Mouse (Mus musculus) ES-E14 (cell line): Measurements from ENCODE around the gene Sec13.

Experiments
- CHD2 ChIP-seq: IDR thresholded peaks from 2 replicates; pipeline ENCODE4 v1.6.1; 2014; ENCODE audit warnings: mild to moderate bottlenecking, low read depth, low read length, inconsistent platforms
- HCFC1 ChIP-seq: IDR thresholded peaks from 2 replicates; pipeline ENCODE4 v1.6.1; 2012; ENCODE audit warnings: low read length, inconsistent platforms, borderline replicate concordance; ENCODE audit not compliant: insufficient read depth
- MAFK ChIP-seq: IDR thresholded peaks from 2 replicates; pipeline ENCODE4 v1.6.1; 2014; ENCODE audit warnings: mild to moderate bottlenecking, low read depth, low read length, inconsistent platforms; ENCODE audit not compliant: insufficient read depth
- ZC3H11A ChIP-seq: IDR thresholded peaks from 2 replicates; pipeline ENCODE4 v1.6.1; 2012; ENCODE audit warnings: low read depth, mild to moderate bottlenecking, inconsistent platforms, low read length, borderline replicate concordance

DNA sequence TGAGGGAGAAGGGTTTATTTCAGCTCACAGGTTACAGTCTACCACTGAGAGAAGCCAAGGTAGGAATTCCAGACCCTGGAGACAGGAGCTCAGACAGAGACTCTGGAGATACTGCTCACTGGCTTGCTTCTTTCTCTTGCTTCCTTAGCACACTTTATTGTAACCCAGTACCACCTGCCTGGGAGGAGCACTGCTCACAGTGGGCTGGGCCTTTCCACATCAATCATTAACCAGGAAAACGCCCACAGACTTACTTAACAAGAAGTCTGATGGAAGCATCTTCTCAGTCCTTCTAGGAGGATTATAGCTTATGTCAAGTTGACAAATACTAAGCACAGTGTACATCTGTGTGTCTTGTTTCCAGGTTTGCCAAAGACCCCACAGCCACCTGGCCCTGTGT is 25.7 kb downstream of the Sec13 start:
- TF ChIP-seq HCFC1 (no peak), CHD2 (no peak), MAFK (no peak), ZC3H11A (no peak)
